Mouse (Mus musculus) olfactory bulb, adult 2 months (tissue): ENCODE measurements around the gene Ttc23.

Experiments used
- CTCF ChIP-seq: fragments of 200-500 bp; IDR thresholded peaks from 2 replicates; pipeline ENCODE4 v1.5.1; 2012; ENCODE audit warnings: low read depth, mild to moderate bottlenecking, low read length, moderate library complexity; ENCODE audit not compliant: insufficient read depth
- POLR2A ChIP-seq: fragments of 200-500 bp; IDR thresholded peaks from 2 replicates; pipeline ENCODE4 v1.6.1; 2012; ENCODE audit warnings: mild to moderate bottlenecking, low read depth, low read length, moderate library complexity; ENCODE audit not compliant: insufficient read depth

- no peak for TF ChIP-seq POLR2A
- TF ChIP-seq CTCF = no peak
These were observed 111.8 kb downstream of the Ttc23 start for GRCm38 (mm10) chr7:67758858-67759628.
